Mouse (Mus musculus): ENCODE results near the gene Ppp3cb.
"Not testable (repeated sequence)": the region's sequence is repeated elsewhere in the genome, so short reads cannot be mapped to it uniquely, and the experiment has no call there.

Gene Ppp3cb

DNA sequence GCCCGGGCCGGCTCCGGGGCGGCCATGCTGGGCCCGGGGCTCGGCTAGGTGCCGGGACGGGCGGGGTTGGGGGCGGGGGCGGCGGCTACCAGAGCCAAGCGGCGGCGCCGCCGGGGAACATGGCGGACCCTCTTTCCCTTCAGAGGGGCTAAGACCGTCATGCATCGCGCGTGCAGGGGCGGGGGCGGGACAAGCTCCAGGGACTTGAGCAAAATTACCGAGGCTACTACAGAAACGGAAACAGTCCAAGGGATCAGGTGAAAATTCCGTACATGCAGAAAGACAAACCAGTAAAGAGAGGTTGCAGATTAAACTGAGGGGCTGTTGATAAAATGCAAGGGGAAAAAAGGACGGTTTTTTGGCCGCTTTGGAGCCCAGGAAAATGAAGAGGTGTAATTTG is at the start of gene Ppp3cb:
Gene Ppp3cb, minus strand, starts transcription at position 159 of the 400 bp plus-strand sequence.
- DNase-seq (ENCODE audit: low read depth): peak; percentile 79

DNA sequence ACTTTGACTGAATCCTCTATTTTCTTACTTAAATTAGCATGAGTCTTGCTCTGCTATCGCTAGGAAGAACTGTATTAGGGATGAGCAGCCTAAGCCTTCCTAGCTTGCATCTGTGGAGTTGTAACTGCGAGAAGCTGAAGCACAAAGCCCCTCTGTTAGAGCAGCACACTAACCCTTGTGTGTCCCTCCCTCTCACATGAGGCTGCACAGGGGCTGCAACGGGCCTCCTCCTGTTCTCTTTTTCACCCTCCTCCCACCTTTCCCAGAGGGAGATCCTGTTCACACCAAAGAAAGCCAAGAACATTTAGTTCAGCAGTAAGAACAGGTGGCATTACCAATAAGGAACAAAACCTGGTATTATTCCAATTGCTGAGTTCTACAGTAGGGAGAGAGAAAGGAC is 49.4 kb upstream of the Ppp3cb start:
- no peak for DNase-seq (ENCODE audit: low read depth)

DNA sequence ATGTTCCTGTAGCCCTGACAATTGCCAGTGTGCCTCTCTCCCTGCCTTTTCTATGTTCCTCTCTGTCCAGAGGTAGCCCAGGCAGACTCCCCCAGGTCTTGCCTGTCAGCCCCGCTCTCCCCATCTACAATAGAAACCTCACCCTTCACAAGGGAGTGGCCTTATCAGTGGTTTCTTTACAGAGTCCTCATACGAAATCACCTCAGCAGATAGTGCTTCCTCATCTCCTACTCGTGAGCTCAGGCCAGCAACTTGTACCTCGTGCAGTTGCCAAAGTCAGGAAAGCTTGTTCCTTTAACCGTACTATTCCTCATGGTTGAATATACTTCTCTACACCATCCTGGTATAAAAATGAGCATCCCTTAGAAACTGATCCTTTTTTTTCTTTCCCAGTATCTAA is 41.1 kb upstream of the Ppp3cb start:
- DNase-seq (ENCODE audit: low read depth): no peak

DNA sequence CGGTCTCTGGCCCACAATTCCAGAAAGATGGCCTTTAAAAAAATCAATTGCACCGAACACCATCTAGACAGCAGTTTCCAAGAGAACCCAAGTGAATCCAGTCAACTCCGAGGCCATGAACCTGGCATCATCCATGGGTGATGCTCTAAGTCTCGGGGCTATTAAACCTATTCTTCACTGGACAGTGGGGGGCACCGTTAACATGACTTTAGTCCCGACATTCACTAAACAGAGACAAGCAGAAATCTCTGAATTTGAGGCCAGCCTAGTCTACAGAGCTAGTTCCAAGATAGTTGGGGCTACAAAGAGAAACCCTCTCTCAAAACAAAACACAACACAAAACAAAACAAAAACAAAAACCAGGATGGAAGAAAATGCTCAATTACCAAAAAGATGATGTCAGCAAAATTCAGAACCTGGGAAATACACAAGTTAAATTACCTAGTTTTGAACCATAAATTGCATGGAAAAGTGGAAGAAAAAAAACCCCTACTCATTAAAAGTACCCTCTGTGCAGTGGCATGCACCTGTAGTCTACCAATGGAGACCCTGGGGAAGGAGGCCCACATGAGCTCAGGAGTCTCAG is 32.5 kb upstream of the Ppp3cb start:
- no peak for DNase-seq (ENCODE audit: low read depth)

DNA sequence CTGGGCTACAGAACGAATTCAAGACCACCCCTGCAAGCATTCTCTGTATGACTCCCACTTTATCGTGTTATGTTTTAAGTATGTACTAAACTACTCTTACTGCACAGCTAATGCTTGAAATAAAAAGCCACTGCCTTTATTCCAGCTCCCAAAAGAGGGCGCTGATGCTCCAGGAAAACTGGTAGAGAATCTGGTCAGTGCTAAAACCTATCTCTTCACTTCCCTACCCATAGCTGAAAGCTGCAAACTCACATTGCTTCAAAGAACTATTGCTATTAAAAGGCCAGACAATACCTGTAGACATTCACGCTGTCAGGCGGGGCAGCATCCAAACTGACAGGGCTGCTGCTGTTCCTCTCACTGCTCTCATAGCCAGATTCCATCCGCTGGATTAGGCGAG is 29.8 kb upstream of the Ppp3cb start:
- peak; percentile 36 for DNase-seq (ENCODE audit: low read depth)

DNA sequence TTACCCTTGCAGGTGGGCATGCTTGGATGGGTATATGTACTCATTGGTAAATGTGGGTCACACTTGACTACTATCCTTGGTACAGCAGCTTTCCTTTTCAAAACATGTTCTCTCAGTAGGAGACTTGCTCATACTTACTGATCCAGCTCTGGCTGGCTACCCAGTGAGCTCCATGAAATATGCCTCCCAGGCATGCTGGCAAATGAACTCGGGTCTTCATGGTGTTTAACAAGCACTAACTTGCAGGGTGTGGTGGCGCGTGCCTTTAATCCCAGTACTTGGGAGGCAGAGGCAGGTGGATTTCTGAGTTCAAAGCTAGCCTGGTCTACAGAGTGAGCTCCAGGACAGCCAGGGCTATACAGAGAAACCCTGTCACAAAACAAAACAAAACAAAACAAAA is 26.8 kb upstream of the Ppp3cb start:
- DNase-seq (ENCODE audit: low read depth): not testable (repeated sequence)

DNA sequence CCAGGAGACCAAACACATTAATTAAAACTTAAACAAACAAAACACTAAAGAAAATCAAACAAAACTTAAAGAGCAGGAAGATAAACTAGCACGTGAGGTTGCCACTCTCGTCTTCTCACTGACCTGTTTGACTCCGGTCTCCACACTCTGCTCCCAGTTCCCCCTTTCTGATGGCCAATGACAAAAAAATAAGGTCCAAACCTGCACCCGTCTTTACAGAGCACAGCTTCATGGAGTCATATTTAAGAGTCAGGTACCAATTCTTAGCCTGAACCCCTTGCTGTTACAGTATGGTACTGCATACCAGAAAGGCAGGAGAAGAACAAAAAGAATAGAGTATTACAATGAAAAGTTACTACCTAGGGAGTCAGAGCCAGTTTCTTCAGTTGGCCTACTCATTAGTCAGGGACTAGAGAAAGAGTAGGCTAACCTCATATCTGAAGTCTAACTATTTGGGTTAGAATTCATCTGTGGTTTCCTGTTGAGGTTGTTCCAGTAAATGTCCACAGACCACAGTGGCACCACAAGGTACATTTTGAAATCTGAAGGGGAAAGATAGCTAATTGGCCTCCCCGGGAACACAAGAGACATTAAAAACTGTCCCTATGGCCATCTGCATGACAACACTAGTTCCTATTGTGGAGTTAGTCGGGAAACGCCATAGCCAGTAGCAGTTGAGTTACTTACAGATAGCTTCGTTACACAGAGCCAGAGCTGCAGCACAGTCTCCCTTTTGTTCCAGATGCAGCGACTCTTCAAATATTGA is 19.1 kb upstream of the Ppp3cb start:
- no peak for DNase-seq (ENCODE audit: low read depth)

DNA sequence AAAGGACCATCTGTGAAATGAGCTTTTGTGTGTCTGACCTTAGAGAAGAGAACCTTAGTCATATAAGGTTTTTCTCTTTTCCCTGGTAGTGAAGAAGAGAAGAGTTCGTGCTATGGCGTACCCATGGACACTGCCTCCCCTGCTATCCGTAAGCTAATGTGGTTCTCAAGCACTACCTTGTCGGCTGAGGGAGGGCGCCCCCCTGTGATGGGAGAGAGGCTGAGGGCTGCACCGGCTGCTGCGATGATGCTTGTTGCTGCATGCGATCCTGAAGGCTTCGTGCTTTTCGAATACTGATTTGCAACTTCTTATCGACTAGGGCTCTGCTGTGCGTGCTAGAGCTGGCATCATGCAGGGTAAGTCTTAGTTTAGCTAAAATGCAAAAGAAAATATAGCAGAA is 18.3 kb upstream of the Ppp3cb start:
- DNase-seq (ENCODE audit: low read depth): no peak

DNA sequence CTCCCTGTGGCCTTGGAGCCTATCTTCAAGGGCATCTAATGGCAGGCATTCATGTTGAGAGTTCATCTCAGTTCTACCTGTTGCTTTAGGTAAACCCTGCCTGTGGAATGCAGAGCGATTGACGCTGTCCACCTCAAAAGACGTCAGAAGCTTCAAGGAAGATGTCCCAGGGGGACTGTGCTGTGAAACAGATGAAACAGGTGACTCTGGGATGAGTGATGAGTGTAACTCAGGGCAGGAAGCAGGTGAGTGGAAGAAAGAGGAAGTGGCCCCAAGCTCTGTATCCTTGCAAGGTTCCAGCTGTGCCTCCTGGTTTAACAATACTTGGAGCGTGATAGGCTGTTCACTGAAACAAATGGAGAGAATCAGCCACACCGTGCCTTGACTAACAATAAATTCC is 15.5 kb upstream of the Ppp3cb start:
- no peak for DNase-seq (ENCODE audit: low read depth)

DNA sequence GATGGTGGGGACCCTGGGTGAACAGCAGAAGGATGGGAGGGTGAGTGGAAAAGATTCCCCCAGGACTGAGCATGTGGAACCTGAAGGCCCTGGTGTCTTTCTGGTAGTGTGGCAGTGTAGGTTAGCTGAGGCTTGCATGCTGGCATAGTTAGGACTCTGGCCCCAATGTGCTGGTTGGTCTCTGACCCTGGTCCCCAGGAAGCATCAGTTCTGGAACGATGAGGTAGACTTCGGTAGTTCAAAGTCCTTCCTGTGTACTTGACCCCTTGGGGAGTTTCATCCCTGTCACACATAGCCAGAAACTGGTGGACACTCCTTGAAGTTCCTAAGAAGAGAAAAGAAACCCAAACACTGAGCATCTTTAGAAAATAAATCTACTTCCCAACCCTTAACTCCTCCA is 3.8 kb upstream of the Ppp3cb start:
- DNase-seq (ENCODE audit: low read depth): no peak

DNA sequence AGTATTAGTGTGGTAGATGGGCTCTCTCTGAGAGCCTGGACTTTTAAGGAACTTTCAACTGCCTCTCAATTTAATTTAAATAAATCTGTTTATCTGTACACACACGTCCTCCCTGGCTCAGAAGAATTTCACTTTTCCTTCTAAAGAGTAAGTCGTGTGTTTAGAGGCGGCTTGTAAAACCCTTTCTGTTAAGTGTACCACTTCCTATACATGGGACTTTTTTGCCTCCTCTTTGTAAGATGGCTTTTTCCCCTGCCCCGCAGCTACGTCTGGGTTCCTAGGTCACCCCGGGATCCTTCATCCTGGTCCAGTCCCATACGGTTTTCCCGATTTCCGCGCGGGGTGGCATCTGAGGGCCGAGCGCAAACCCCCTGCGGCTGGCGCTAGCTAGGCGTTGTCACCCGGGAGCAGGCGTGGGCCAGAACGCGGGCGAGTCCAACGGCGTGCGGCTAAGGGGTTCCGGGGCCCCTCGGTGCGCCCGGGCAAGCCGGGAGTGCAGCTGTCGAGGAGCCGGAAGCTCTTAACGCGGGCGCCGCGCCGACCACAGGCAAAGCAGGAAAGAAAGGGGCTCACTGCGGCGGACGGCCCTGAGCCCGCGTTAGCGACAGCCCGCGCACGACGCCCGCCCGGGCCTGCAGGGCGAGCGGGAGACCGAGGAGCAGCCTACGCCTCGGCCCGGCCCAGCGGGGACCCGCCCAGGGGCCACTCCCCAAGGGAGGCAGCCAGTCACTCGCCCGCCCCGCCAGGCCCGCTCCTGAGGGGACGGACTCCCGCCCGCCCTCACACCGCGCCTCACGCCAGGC is 643 bp downstream of the Ppp3cb start:
- peak; percentile 51 for DNase-seq (ENCODE audit: low read depth)

DNA sequence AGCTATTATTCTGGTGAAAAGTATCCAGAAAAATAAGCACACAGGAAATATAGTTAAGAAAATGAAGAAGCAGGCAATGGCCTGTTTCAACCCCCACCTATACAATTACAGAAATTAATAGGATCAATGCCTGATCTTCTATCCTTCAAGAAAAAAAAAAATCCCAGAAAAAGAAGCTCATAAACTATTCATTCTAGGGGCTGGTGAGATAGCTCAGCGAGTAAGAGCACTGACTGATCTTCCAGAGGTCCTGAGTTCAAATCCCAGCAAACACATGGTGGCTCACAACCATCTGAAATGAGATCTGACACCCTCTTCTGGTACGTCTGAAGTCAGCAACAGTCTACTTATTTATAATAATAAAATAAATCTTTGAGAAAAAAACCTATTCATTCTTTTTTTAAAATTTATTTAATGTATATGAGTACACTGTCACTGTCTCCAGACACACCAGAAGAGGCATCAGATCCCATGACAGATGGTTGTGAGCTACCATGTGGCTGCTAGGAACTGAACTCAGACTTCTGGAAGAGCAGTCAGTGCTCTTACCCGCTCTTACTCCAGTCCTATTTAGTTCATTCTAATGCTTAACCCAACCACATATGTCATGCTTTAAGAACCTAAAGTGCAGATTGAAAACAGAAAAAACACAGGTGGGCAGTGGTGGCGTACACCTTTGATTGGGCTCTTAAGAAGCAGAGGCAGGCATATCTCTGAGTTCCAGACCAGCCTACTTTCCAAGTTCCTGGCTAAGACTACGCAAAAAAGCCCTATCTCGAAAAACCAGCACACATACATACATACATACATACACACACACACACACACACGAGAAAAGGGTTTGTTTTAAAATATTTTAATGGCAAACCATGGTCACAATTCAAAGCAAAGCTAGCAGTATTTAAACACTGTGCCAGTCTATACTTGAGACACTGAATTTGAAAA is 1.6 kb downstream of the Ppp3cb start:
- DNase-seq (ENCODE audit: low read depth): no peak

DNA sequence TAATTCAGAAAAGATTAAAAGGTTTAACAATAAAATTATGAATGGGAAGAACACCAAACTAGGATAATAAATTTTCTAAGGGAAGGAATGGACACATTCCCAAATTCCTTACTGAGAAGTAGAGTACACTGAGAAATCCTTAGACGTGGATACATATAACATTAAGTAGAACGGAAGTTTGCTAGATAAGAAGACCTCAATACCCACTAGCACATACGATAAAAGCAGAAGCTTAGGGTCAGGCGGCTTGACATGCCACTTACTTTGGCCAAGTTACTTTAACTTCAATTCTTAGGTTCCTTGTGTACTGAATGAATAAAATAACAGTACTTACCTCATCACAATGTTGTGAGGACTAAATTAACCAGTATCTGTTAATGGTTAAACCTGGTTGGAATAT is 16.7 kb downstream of the Ppp3cb start:
- no peak for DNase-seq (ENCODE audit: low read depth)

DNA sequence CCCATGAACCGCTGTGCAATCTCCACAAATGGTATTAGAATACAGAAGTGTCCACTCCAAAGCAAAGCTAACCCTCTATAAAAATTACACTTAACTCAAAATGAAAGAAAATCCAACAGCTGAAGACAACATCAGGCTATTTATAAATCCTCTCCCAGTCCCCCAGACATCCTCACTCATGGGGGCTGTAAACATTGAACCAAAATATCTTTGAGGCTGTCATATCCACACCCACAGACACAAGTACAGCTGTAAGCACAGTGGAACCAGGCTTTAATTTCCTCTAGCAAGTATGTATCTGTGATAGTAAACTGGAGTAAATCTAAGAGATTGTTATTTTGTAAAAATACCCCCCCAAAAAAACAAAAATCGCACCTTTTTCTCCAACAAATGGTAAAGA is 26.2 kb downstream of the Ppp3cb start:
- no peak for DNase-seq (ENCODE audit: low read depth)

DNA sequence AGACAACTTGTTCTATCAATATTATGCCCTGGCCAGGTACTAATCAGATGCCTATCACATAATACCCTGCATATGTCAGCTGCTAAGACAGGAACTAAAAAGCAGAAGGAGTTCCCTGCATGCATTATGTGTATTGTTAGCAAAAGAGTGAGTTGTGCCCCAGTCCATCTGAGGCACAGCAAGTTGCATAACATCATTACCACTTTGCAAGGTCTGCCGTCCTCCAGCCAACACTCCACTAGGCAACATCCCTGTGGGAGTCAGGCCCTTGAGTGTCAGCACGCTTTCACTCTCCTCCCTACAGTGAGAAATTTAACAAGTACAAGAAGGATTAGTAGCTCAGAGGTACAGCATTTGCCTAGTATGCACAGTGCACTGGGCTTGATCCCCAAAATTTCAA is 37.9 kb downstream of the Ppp3cb start:
- DNase-seq (ENCODE audit: low read depth): no peak

DNA sequence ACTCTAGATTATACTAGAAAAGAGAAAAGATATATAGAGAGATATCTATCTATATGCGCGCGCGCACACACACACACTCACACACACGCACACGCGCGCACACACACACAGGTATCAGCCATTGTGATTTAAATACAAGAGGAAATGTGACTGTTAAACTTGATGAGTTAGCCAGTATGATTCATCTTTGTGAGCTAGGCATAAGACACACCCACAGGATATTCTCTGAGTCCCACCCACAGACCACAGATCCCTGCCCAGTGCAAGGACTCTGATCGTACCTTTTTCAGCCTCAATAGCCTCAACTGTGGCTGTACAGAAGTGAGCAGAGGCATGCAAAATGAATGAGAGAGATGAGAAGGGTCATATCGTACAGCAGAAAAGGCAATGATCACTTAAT is 43.4 kb downstream of the Ppp3cb start:
- DNase-seq (ENCODE audit: low read depth): no peak

DNA sequence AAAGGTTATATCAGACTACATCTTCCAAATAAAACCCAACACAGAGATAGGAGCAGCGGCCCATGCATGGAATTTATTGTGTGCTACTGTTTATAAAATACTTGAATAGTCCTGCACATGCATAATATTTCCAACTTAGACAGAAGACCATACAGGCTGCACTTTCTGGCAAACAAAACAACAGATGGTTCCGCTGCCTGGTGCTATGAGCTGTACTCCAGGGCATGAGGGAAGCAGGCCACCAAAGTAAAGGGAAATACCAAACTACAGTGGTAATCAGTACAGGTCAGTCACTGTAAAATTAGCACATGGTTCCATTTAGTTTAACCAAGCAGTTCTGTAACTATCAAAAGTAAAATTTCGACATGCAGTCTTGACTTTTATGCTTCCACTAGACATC is 46.4 kb downstream of the Ppp3cb start:
- no peak for DNase-seq (ENCODE audit: low read depth)

DNA sequence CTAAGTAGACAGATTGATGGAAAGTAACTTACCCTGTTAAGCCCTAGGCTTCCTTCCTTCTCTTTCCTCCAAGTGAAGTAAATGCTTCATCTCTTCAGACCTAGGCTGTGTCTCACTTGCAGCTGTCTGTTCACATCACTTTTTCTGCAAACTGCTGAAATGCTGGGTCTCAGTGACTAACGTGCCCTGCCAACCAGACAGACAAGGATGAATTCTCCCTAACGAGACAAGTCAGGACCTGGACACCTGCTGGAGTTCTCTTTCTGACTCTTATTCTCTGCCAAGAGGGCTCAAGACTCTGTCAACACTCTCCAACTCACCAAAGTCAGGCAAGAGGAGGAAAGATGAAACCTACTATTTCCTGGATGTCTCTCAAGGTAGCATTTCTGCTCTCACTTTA is 49.8 kb downstream of the Ppp3cb start, which contains the start of gene Mss51:
Gene Mss51, minus strand, starts transcription at position 299 of the 400 bp plus-strand sequence.
- no peak for DNase-seq (ENCODE audit: low read depth)

DNA sequence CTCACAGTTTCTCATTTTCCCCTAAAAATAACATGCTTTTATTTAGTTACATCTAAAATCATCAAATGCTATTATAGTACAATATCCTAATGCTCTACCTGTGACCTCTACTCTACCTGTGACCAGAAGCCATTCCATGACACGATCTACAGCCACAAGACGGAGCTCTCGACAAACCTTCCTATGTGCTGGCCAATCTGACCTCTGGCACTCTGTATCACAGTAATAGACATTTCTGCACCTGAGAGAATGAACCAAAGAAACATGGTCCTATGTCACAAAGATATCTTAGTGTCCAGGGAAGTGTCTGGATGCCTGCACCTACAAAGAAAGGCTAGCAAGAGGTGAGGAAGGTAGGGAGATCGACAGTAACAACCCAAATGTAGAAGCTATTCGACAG is 60.3 kb downstream of the Ppp3cb start:
- DNase-seq (ENCODE audit: low read depth): no peak

DNA sequence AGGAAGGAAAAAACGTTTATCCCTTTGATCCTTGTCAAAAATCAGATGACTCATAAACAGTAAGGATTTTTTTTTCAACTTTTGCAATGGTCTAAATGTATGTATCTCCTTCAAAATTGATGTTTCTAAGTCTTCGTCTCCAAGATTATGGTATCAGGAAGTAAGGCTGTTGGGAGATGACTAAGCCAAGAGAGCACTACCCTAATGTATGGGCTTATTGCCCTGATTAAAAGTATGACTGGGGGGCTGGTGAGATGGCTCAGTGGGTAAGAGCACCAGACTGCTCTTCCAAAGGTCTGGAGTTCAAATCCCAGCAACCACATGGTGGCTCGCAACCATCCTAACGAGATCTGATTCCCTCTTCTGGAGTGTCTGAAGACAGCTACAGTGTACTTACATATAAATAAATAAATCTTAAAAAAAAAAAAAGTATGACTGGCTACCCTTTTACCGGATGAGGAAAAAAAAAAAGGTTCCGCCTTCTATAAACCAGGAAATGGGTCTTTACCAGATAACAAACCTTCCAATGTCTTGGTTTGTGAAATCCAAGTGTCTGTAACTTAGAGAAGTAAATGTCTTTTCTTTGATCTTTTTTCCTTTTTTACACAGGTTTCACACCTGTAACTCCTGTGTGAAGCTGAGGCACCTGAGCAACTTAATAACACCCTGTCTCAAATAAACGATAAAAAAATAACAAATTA is 64.2 kb downstream of the Ppp3cb start:
- no peak for DNase-seq (ENCODE audit: low read depth)

DNA sequence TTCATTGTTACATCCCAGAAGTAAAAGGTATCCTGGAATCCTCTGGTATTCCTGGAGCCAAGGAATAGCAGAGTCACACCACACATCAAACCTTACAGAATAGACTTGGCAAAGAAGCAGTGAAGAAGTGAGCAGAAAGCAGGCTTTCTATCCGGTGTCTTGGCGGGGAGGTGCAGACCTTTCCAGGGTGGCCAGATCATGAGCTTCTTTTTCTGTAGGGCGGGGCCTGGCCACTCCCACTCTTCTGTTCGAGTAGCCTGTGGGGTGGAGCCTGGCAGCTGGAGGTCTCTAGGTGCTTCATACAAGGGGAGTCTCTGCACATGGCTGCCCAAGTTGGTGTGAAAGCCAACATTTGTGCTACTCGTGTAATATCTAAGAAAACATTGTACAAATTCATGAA is 65.2 kb downstream of the Ppp3cb start:
- DNase-seq (ENCODE audit: low read depth): no peak
